Mouse (Mus musculus): ENCODE data around the gene Tnfaip1. TPM values are rescaled to one million over a fixed set of nuclear protein-coding genes. Genes with fewer than 3 reads are reported as not detected.
A peak's percentile ranks its signal among the peaks of the same experiment; 100 is the strongest.

Tnfaip1 gene
- polyA plus RNA-seq, 1 experiment from 2014 or later = 13.1 TPM

- H3K9ac ChIP-seq (replicated peaks) = no peak overlapping the region
- WGBS (ENCODE audit: insufficient replicate concordance) = 88% methylated on average over 9 of the region's 9 CpGs
- no peaks in the 10 kb centered on the region for H3K4me1 ChIP-seq (ENCODE audit: insufficient read depth)
- peaks cover 77% of the 10 kb centered on the region for H3K36me3 ChIP-seq (replicated peaks; ENCODE audit: insufficient read depth, low read length)
- H3K27me3 ChIP-seq (ENCODE audit: insufficient read depth, low read length) = no peaks in the 10 kb centered on the region
- H3K27ac ChIP-seq (ENCODE audit: low read depth) = no peak overlapping the region
- H3K9me3 ChIP-seq (ENCODE audit: low read length) = no peaks in the 10 kb centered on the region
- H3K4me2 ChIP-seq (ENCODE audit: low read depth, low read length) = no peak overlapping the region
- ATAC-seq (no peak), DNase-seq (no peak)
- no peak overlapping the region for H3K4me3 ChIP-seq (ENCODE audit: low read depth, low read length)
- no peak for TF ChIP-seq CTCF (IDR thresholded peaks at IDR 0.05; ENCODE audit: low read depth)
- TF ChIP-seq EP300 (IDR thresholded peaks at IDR 0.05; ENCODE audit: low read depth) = no peak
Observed at GRCm38 (mm10) chr11:78523241-78523955, 12.7 kb downstream of the Tnfaip1 start.

- no peaks in the 10 kb centered on the region for H3K9me3 ChIP-seq (ENCODE audit: low read length)
- no peak for DNase-seq
- peaks cover 76% of the 10 kb centered on the region for H3K36me3 ChIP-seq (replicated peaks; ENCODE audit: insufficient read depth, low read length)
- no peak overlapping the region for H3K9ac ChIP-seq (replicated peaks)
- no peak overlapping the region for H3K4me3 ChIP-seq (ENCODE audit: low read depth, low read length)
- no peak overlapping the region for H3K4me2 ChIP-seq (ENCODE audit: low read depth, low read length)
- WGBS (ENCODE audit: insufficient replicate concordance) = 88% methylated on average over 1 of the region's 1 CpGs
- H3K27ac ChIP-seq (ENCODE audit: low read depth) = no peak overlapping the region
- ATAC-seq = no peak
- no peaks in the 10 kb centered on the region for H3K27me3 ChIP-seq (ENCODE audit: insufficient read depth, low read length)
- TF ChIP-seq EP300 (IDR thresholded peaks at IDR 0.05; ENCODE audit: low read depth) (no peak), CTCF (IDR thresholded peaks at IDR 0.05; ENCODE audit: low read depth) (peak; percentile 57)
- H3K4me1 ChIP-seq (ENCODE audit: insufficient read depth) = no peaks in the 10 kb centered on the region
Observed at GRCm38 (mm10) chr11:78522481-78522997, 13.6 kb downstream of the Tnfaip1 start.

- H3K4me2 ChIP-seq (ENCODE audit: low read depth, low read length) = no peak overlapping the region
- DNase-seq = no peak
- no peak overlapping the region for H3K27ac ChIP-seq (ENCODE audit: low read depth)
- WGBS (ENCODE audit: insufficient replicate concordance) = 87% methylated on average over 3 of the region's 3 CpGs
- H3K9ac ChIP-seq (replicated peaks) = no peak overlapping the region
- no peaks in the 10 kb centered on the region for H3K27me3 ChIP-seq (ENCODE audit: insufficient read depth, low read length)
- H3K9me3 ChIP-seq (ENCODE audit: low read length) = no peaks in the 10 kb centered on the region
- no peak for ATAC-seq
- no peaks in the 10 kb centered on the region for H3K4me1 ChIP-seq (ENCODE audit: insufficient read depth)
- no peak for TF ChIP-seq CTCF (IDR thresholded peaks at IDR 0.05; ENCODE audit: low read depth)
- no peak for TF ChIP-seq EP300 (IDR thresholded peaks at IDR 0.05; ENCODE audit: low read depth)
- H3K36me3 ChIP-seq (replicated peaks; ENCODE audit: insufficient read depth, low read length) = peaks cover 75% of the 10 kb centered on the region
- H3K4me3 ChIP-seq (ENCODE audit: low read depth, low read length) = no peak overlapping the region
Observed at GRCm38 (mm10) chr11:78521880-78522279, 14.3 kb downstream of the Tnfaip1 start.

- DNase-seq (no peak), ATAC-seq (no peak)
- Histone ChIP-seq H3K9ac (replicated peaks) (no peak overlapping the region), H3K27me3 (ENCODE audit: insufficient read depth, low read length) (no peaks in the 10 kb centered on the region), H3K36me3 (replicated peaks; ENCODE audit: insufficient read depth, low read length) (peaks cover 70% of the 10 kb centered on the region), H3K27ac (ENCODE audit: low read depth) (no peak overlapping the region), H3K4me2 (ENCODE audit: low read depth, low read length) (no peak overlapping the region), H3K9me3 (ENCODE audit: low read length) (no peaks in the 10 kb centered on the region), H3K4me3 (ENCODE audit: low read depth, low read length) (no peak overlapping the region), H3K4me1 (ENCODE audit: insufficient read depth) (peaks cover 2% of the 10 kb centered on the region; the same call in 1 of the 2 replicates)
- WGBS (ENCODE audit: insufficient replicate concordance) = 90% methylated on average over 10 of the region's 10 CpGs
- no peak for TF ChIP-seq EP300 (IDR thresholded peaks at IDR 0.05; ENCODE audit: low read depth)
- no peak for TF ChIP-seq CTCF (IDR thresholded peaks at IDR 0.05; ENCODE audit: low read depth)
Observed at GRCm38 (mm10) chr11:78518931-78519330, 17.2 kb downstream of the Tnfaip1 start.

GRCm38 (mm10) chr11:78515549-78516325, 20.4 kb downstream of the Tnfaip1 start:
- no peak overlapping the region for H3K27ac ChIP-seq (ENCODE audit: low read depth)
- DNase-seq (no peak), ATAC-seq (no peak)
- WGBS (ENCODE audit: insufficient replicate concordance) = 55% methylated on average over 2 of the region's 2 CpGs
- peaks cover 27% of the 10 kb centered on the region for H3K4me1 ChIP-seq (ENCODE audit: insufficient read depth)
- H3K9ac ChIP-seq (replicated peaks) = no peak overlapping the region
- TF ChIP-seq CTCF (IDR thresholded peaks at IDR 0.05; ENCODE audit: low read depth) (peak; percentile 62), EP300 (IDR thresholded peaks at IDR 0.05; ENCODE audit: low read depth) (no peak)
- no peak overlapping the region for H3K4me3 ChIP-seq (ENCODE audit: low read depth, low read length)
- H3K27me3 ChIP-seq (ENCODE audit: insufficient read depth, low read length) = no peaks in the 10 kb centered on the region
- no peak overlapping the region for H3K4me2 ChIP-seq (ENCODE audit: low read depth, low read length)
- H3K36me3 ChIP-seq (replicated peaks; ENCODE audit: insufficient read depth, low read length) = peaks cover 42% of the 10 kb centered on the region
- no peaks in the 10 kb centered on the region for H3K9me3 ChIP-seq (ENCODE audit: low read length)

- peaks cover 27% of the 10 kb centered on the region for H3K4me1 ChIP-seq (ENCODE audit: insufficient read depth)
- H3K9ac ChIP-seq (replicated peaks) = peak overlapping the region; percentile 96
- TF ChIP-seq EP300 (IDR thresholded peaks at IDR 0.05; ENCODE audit: low read depth) (no peak), CTCF (IDR thresholded peaks at IDR 0.05; ENCODE audit: low read depth) (no peak)
- peaks cover 38% of the 10 kb centered on the region for H3K36me3 ChIP-seq (replicated peaks; ENCODE audit: insufficient read depth, low read length)
- peak overlapping the region; percentile 94 for H3K4me2 ChIP-seq (ENCODE audit: low read depth, low read length)
- DNase-seq (no peak), ATAC-seq (no peak)
- H3K27me3 ChIP-seq (ENCODE audit: insufficient read depth, low read length) = no peaks in the 10 kb centered on the region
- WGBS (ENCODE audit: insufficient replicate concordance) = 78% methylated on average over 3 of the region's 3 CpGs
- H3K27ac ChIP-seq (ENCODE audit: low read depth) = 0 out of 2 replicates have a peak overlapping the region, but pooled peaks have one; percentile 7
- no peaks in the 10 kb centered on the region for H3K9me3 ChIP-seq (ENCODE audit: low read length)
- H3K4me3 ChIP-seq (ENCODE audit: low read depth, low read length) = peak overlapping the region; percentile 94
Observed at GRCm38 (mm10) chr11:78513106-78513790, 22.9 kb downstream of the Tnfaip1 start.
